In genomic region chr7:126928384-126929037, GRCm38 (mm10) we compare ENCODE assay signal across 8 mouse cellular contexts. TPM values are rescaled to one million over a fixed set of nuclear protein-coding genes. Genes with fewer than 3 reads are reported as not detected.
DNase-seq lines count a peak whose midpoint lies in the region; ATAC-seq and TF ChIP-seq lines count a peak whose summit lies in the region.

Gene Kctd13 (plus strand): TSS chr7:126928879.

- H3K27ac ChIP-seq in cerebellum, adult 2 months (ENCODE audit: insufficient read depth, low read length) = no peak within 1 kb of the TSS; the same call in 1 of the 2 replicates

- peak within 1 kb of the TSS; percentile 81 for H3K4me3 ChIP-seq in cerebellum, adult 2 months (replicated peaks; ENCODE audit: insufficient read depth, low read depth, low read length)

- 2% methylated on average over 56 of the region's 56 CpGs for WGBS in cerebellum, adult 2 months

- no peaks in the 10 kb centered on the region; the same call in 1 of the 2 replicates for H3K4me1 ChIP-seq in cerebellum, adult 2 months (ENCODE audit: control insufficient read depth, insufficient read depth, low read length)

- peak; percentile 68 for DNase-seq in MEL-GATA-1-ER (ENCODE audit: extremely low read depth, low read depth)
- peak; percentile 92 to 93 for DNase-seq in cerebellum, adult 2 months
- DNase-seq in forelimb bud, embryonic 11.5 days (ENCODE audit: low read depth, low spot score) = peak; percentile 92
- DNase-seq in layer of hippocampus, postnatal 10 days (ENCODE audit: low spot score in 2 of 2) = peak; percentile 88 to 94
- DNase-seq in lung, postnatal 10 days = peak; percentile 96
- peak; percentile 94 for DNase-seq in ovary, postnatal 36 days (ENCODE audit: low spot score)
- DNase-seq in thymus, postnatal 25 days = peak; percentile 97

- peak; percentile 67 for TF ChIP-seq POLR2A in cerebellum, adult 2 months (IDR thresholded peaks at IDR 0.05; ENCODE audit: borderline replicate concordance, insufficient read depth, low read length)

- peak; percentile 82 to 91 for ATAC-seq in hematopoietic stem cell, adult 5-6 weeks (replicated peaks in 1 of 2; ENCODE audit: insufficient read depth in 1 of 2, low FRiP score in 2 of 2, low TSS enrichment in 1 of 2, low read depth in 1 of 2, poor library complexity in 2 of 2, severe bottlenecking in 2 of 2)

- TF ChIP-seq CTCF in cerebellum, adult 2 months (IDR thresholded peaks at IDR 0.05; ENCODE audit: borderline replicate concordance, insufficient read depth, low read depth, low read length) = no peak

- no peaks in the 10 kb centered on the region for H3K27me3 ChIP-seq in cerebellum, adult 2 months (ENCODE audit: control insufficient read depth, insufficient read depth, low read length)

RNA-seq across cellular contexts. Expression of gene Kctd13, which starts in this region (rescaled TPM):
- 130 and 140 TPM in 2 replicates for polyA plus RNA-seq in cerebellum, adult 2 months (2012; rRNA removed)
- total RNA-seq in hematopoietic stem cell, adult 5-6 weeks (2017) = 9.3 and 15.8 TPM in 2 replicates
- total RNA-seq in layer of hippocampus, postnatal 10 days (2021) = 100 to 1,000 TPM; 151 to 152 TPM
